Mouse (Mus musculus) right cerebral cortex, postnatal 14 days (tissue): ENCODE results near the gene Clspn.
A peak's percentile ranks its signal among the peaks of the same experiment; 100 is the strongest.

Experiments used
- DNase-seq: peaks from one replicate; pipeline ENCODE4 v3.0.0; 2022

Gene Clspn

DNA sequence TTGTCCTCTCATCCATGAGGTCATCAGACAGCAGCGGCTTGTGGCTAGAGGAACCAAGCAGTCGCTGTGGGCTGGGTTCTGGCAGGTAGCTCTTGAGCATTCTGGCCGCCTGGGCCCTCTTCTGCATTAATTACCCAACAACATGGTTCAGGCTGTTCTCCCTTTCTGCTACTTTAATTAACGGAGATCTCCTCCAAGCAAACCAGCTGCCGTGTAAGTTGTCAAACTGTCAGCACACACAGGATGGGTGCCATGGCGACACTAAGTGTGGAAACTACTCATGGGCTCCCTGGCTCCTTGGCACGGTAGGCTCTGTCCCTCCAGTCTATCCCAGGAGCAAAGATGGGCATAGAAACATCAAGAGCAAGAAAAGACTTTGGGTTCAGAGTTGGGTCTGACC, 82.6 kb downstream of the Clspn start:
- no peak for DNase-seq

DNA sequence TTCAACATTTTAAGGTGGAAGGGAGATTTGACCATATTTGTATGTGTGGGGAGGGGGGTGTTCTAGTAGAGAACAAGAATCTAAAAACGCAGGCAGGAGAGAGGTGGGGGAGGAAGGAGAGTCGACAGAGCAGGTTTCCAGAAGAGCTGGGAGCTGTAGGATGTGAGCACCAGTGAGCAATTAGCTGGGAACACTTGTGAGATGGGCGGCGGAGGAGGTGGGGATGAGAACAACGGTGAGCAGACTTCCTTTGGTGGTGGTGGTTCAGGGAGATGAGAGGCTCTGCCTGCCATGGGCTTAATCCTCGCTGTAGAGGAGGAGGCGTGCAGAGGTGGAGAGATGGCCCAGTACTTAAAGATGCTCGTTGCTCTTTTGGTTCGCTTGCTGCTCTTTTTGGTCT, 85.2 kb downstream of the Clspn start:
- DNase-seq, result peak; percentile 25
